Mouse (Mus musculus): ENCODE data around the gene Znhit3. TPM values are rescaled to one million over a fixed set of nuclear protein-coding genes. Genes with fewer than 3 reads are reported as not detected.

Znhit3 gene
- polyA plus RNA-seq, 1 experiment from 2014 or later, result 21.8 TPM

DNA sequence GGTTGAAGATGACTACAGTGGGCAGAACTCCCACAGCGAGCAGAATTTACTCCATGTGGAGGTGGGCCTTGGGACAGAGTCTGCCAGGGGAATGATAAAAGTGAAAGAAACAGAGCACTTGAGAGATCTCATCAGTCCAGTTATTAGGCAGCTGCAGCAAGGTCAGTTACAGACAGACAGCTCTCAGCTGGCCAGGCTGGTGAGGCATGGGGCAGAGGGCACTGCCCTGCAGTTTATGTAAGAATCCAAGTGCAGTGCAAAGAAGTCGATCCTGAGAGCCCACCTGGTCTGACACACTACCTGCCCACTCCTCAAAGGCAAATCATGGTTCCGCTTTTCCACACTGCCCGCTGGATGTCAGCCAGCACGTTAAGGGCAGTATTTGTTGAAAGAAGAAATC, 29.9 kb downstream of the Znhit3 start:
- Histone ChIP-seq H3K27me3 (ENCODE audit: insufficient read depth, low read length) (no peaks in the 10 kb centered on the region), H3K27ac (ENCODE audit: low read depth) (no peak overlapping the region), H3K4me2 (ENCODE audit: low read depth, low read length) (no peak overlapping the region), H3K36me3 (replicated peaks; ENCODE audit: insufficient read depth, low read length) (peaks cover 23% of the 10 kb centered on the region), H3K9ac (replicated peaks) (no peak overlapping the region), H3K9me3 (ENCODE audit: low read length) (no peaks in the 10 kb centered on the region), H3K4me3 (ENCODE audit: low read depth, low read length) (no peak overlapping the region), H3K4me1 (ENCODE audit: insufficient read depth) (peaks cover 2% of the 10 kb centered on the region; the same call in 1 of the 2 replicates)
- TF ChIP-seq EP300 (IDR thresholded peaks at IDR 0.05; ENCODE audit: low read depth), result no peak
- TF ChIP-seq CTCF (IDR thresholded peaks at IDR 0.05; ENCODE audit: low read depth), result no peak
- no peak for DNase-seq
- 86% methylated on average over 5 of the region's 5 CpGs for WGBS (ENCODE audit: insufficient replicate concordance)
- no peak for ATAC-seq

DNA sequence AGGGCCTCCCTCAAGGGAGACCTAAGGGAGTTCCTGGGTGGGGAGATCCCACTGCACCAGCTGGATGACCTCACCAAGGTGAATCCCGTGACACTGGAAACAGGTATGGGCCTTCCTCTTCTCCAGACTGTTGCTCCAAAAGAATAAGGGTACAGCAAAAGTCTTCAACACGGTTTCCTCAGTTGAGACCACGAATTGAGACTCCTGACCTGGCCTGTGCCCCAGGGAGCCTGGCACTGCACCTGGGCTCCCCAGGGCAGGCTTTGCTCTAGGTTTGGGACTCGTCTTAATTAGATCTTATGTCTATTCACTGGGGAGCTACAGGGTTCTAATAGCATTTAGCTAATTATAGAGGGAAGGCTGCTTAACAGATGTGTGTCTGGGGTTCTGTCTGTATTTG, 30.9 kb downstream of the Znhit3 start:
- Histone ChIP-seq H3K9ac (replicated peaks) (no peak overlapping the region), H3K4me2 (ENCODE audit: low read depth, low read length) (no peak overlapping the region), H3K9me3 (ENCODE audit: low read length) (no peaks in the 10 kb centered on the region), H3K4me3 (ENCODE audit: low read depth, low read length) (no peak overlapping the region), H3K27me3 (ENCODE audit: insufficient read depth, low read length) (no peaks in the 10 kb centered on the region), H3K4me1 (ENCODE audit: insufficient read depth) (peaks cover 8% of the 10 kb centered on the region; the same call in 1 of the 2 replicates), H3K27ac (ENCODE audit: low read depth) (no peak overlapping the region), H3K36me3 (replicated peaks; ENCODE audit: insufficient read depth, low read length) (peaks cover 23% of the 10 kb centered on the region)
- DNase-seq (no peak), ATAC-seq (no peak)
- no peak for TF ChIP-seq CTCF (IDR thresholded peaks at IDR 0.05; ENCODE audit: low read depth)
- TF ChIP-seq EP300 (IDR thresholded peaks at IDR 0.05; ENCODE audit: low read depth), result no peak
- 78% methylated on average over 4 of the region's 4 CpGs for WGBS (ENCODE audit: insufficient replicate concordance)

DNA sequence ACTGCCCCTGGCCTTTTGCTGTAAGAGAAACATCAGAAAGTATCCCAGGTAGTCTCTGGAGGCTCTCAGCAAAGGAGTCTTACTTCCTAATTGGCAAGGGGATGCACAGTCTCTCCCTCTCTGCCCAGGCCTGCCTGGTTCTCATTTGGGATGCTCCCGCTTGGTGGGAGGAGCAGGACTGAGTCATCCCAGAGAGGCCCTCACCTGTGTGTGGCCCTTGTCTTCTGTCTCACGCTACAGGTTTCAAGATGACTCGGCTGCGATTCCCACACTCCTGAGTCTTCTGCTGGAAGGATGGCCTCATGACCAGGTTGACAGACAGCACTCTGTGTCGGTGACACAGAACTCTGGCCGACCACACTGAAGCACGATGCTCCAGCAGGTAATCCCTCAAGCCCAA, 33.8 kb downstream of the Znhit3 start:
- WGBS (ENCODE audit: insufficient replicate concordance), result 86% methylated on average over 7 of the region's 7 CpGs

DNA sequence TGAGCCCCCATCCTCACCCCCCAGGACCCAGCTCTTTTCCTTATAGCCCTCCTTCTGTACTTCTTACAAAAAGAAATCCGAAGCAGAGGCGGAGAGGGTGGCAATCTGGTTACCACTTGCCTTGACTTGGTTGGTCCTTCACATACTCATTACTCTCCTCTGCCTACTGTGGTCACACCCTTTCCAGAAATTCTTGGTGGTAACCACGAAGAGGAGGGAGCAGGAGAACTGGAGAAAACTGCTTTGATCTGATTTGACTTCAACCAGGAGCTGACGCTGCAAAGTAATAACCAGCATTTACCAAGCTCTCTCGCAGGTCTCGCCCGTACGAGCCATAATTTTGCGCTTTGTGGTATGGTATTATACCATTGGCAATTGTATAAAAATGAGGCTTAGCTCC, 35.2 kb downstream of the Znhit3 start:
- H3K9me3 ChIP-seq (ENCODE audit: low read length), result no peaks in the 10 kb centered on the region
- H3K4me2 ChIP-seq (ENCODE audit: low read depth, low read length), result peak overlapping the region; percentile 100
- peaks cover 12% of the 10 kb centered on the region for H3K36me3 ChIP-seq (replicated peaks; ENCODE audit: insufficient read depth, low read length)
- no peak for DNase-seq
- H3K9ac ChIP-seq (replicated peaks), result peak overlapping the region; percentile 94
- H3K4me1 ChIP-seq (ENCODE audit: insufficient read depth), result peaks cover 16% of the 10 kb centered on the region
- H3K4me3 ChIP-seq (ENCODE audit: low read depth, low read length), result peak overlapping the region; percentile 95
- TF ChIP-seq CTCF (IDR thresholded peaks at IDR 0.05; ENCODE audit: low read depth), result no peak
- no peak for TF ChIP-seq EP300 (IDR thresholded peaks at IDR 0.05; ENCODE audit: low read depth)
- H3K27ac ChIP-seq (ENCODE audit: low read depth), result 0 out of 2 replicates have a peak overlapping the region, but pooled peaks have one; percentile 93
- H3K27me3 ChIP-seq (ENCODE audit: insufficient read depth, low read length), result no peaks in the 10 kb centered on the region
- 57% methylated on average over 9 of the region's 9 CpGs for WGBS (ENCODE audit: insufficient replicate concordance)
- ATAC-seq, result no peak

More for the DNA sequence above, 33.8 kb downstream of the Znhit3 start:
- Histone ChIP-seq H3K36me3 (replicated peaks; ENCODE audit: insufficient read depth, low read length) (peaks cover 20% of the 10 kb centered on the region), H3K4me2 (ENCODE audit: low read depth, low read length) (no peak overlapping the region), H3K27me3 (ENCODE audit: insufficient read depth, low read length) (no peaks in the 10 kb centered on the region), H3K9me3 (ENCODE audit: low read length) (no peaks in the 10 kb centered on the region), H3K27ac (ENCODE audit: low read depth) (no peak overlapping the region), H3K4me3 (ENCODE audit: low read depth, low read length) (no peak overlapping the region), H3K4me1 (ENCODE audit: insufficient read depth) (peaks cover 16% of the 10 kb centered on the region), H3K9ac (replicated peaks) (no peak overlapping the region)
- ATAC-seq, result no peak
- DNase-seq, result no peak
- TF ChIP-seq CTCF (IDR thresholded peaks at IDR 0.05; ENCODE audit: low read depth), result no peak
- no peak for TF ChIP-seq EP300 (IDR thresholded peaks at IDR 0.05; ENCODE audit: low read depth)

DNA sequence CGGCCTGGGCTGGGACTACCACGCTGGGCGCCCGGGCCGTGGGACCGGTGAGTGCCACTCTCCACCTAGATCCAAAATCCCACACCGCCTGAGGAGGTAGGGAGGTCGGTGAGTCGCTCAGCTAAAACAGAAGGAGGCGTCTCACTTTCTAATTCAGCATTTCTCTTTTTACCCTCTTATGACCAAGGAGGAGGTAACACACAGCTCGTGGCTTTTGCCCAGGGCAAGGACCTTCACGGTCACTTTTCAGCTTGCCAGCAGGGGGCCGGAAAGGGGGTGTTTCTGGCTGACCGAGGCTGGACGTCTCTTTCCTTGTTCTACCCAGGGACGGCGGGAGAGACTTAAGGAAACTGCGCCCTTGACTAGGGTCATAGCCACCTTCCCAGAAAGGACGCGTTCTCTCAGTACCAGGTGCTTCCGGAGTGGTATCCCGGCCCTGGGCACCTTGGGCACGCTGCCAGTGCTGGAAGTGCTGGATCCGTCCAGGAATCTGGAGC, 35.7 kb downstream of the Znhit3 start:
- peak overlapping the region; percentile 95 for H3K4me3 ChIP-seq (ENCODE audit: low read depth, low read length)
- ATAC-seq, result peak; percentile 57
- DNase-seq, result peak; percentile 68

DNA sequence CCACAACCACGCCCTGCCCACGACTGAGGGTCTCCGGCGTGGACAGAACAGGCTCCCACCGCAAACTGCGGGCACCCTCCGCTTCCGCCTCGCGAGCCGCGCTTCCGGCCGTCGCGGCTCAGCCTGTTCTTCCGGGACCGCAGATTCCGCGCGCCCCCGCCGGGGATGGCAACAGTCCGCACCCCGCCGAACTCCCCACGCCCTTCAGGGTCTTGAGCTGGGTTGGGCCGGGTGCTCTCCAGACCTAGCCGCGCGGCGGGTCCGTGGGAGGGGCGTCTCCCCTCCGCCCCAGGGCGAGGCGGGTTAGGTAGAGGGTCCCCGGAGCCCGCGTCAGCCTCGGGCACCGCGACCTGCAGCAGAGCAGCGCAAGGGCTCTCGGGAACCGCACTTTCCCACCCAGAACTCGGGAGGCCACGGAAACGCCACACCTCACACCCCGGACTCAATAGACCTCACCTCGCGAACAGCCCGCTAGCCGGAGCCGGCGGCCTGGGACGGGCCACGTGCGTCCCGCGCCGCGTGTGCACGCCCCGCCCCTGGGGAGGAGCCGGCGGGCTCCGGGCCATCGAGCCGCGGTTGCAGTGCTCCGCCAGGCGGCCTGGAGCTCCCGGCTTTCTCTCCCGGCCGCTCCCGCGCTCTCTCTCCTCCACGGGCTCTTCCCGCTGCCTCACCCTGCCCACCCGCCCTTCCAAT, 36.2 kb downstream of the Znhit3 start, which contains the start of the genes Myo19 and Pigw:
Gene Myo19 (plus strand): TSS at position 377 of the 693 bp plus-strand sequence.
Gene Pigw (minus strand): TSS at position 514 of the 693 bp plus-strand sequence.
- peak; percentile 47 for TF ChIP-seq CTCF (IDR thresholded peaks at IDR 0.05; ENCODE audit: low read depth)
- TF ChIP-seq EP300 (IDR thresholded peaks at IDR 0.05; ENCODE audit: low read depth), result no peak
- H3K36me3 ChIP-seq (replicated peaks; ENCODE audit: insufficient read depth, low read length), result peaks cover 7% of the 10 kb centered on the region
- H3K27me3 ChIP-seq (ENCODE audit: insufficient read depth, low read length), result no peaks in the 10 kb centered on the region
- peak within 1 kb of the TSS; percentile 95 for H3K4me3 ChIP-seq (ENCODE audit: low read depth, low read length)
- H3K9me3 ChIP-seq (ENCODE audit: low read length), result no peaks in the 10 kb centered on the region
- peaks cover 16% of the 10 kb centered on the region for H3K4me1 ChIP-seq (ENCODE audit: insufficient read depth)
- H3K4me2 ChIP-seq (ENCODE audit: low read depth, low read length), result peak within 1 kb of the TSS; percentile 100
- peak within 1 kb of the TSS; percentile 94 for H3K9ac ChIP-seq (replicated peaks)
- WGBS (ENCODE audit: insufficient replicate concordance), result under 1% methylated on average over 79 of the region's 81 CpGs
- H3K27ac ChIP-seq (ENCODE audit: low read depth), result peak within 1 kb of the TSS; percentile 93
- DNase-seq (peak; percentile 89), ATAC-seq (peak; percentile 98)

More for the DNA sequence above, 35.7 kb downstream of the Znhit3 start:
- Histone ChIP-seq H3K4me2 (ENCODE audit: low read depth, low read length) (peak overlapping the region; percentile 100), H3K9me3 (ENCODE audit: low read length) (no peaks in the 10 kb centered on the region), H3K36me3 (replicated peaks; ENCODE audit: insufficient read depth, low read length) (peaks cover 11% of the 10 kb centered on the region), H3K27me3 (ENCODE audit: insufficient read depth, low read length) (no peaks in the 10 kb centered on the region), H3K4me1 (ENCODE audit: insufficient read depth) (peaks cover 16% of the 10 kb centered on the region), H3K9ac (replicated peaks) (peak overlapping the region; percentile 94), H3K27ac (ENCODE audit: low read depth) (peak overlapping the region; percentile 93)
- WGBS (ENCODE audit: insufficient replicate concordance), result under 1% methylated on average over 24 of the region's 24 CpGs
- TF ChIP-seq EP300 (IDR thresholded peaks at IDR 0.05; ENCODE audit: low read depth), result no peak
- peak; percentile 56 for TF ChIP-seq CTCF (IDR thresholded peaks at IDR 0.05; ENCODE audit: low read depth)
